Mouse (Mus musculus) spleen, adult 12 weeks (tissue): ENCODE results near the gene Sox18.

Experiments used
- DNase-seq: peaks from one replicate; pipeline ENCODE4 v3.0.0; 2022; ENCODE audit warnings: low spot score

The Sox18 gene

DNA sequence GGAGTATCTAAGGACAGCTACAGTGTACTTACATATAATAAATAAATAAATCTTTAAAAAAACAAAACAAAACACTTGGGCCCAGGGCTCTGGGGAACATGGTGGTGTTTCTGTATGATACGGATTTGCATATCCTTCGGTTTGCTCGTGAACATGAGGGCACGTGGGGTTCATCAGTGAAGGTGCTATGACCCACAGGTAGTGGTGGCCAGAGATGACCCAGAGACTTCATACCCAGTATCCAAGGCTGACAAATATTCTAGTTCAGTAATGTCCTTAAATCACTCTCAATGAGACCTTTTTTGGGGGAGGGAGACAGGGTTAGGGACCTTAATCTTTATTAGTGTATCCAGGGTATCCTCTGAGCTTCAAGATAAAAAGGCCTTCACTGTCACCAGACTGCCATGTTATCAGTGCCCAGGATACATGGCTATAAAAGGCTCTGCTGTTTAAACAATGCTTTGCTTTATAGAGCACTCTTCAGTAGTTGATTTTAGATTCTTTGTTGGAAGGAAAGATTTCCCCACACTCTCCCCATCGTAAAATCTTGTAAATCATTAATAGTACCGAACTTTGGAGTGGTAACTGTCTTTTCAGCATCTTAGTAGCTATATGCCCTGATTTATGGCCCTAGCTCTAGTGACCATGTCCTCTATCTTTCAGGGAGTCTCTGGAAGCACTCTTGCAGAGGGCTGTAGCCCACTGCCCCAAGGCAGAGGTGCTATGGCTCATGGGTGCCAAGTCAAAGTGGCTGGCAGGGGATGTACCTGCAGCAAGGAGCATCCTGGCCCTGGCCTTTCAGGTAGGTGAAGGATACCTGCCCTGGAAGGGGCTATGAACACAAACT lies 24.6 kb downstream of the Sox18 start:
- DNase-seq = no peak

DNA sequence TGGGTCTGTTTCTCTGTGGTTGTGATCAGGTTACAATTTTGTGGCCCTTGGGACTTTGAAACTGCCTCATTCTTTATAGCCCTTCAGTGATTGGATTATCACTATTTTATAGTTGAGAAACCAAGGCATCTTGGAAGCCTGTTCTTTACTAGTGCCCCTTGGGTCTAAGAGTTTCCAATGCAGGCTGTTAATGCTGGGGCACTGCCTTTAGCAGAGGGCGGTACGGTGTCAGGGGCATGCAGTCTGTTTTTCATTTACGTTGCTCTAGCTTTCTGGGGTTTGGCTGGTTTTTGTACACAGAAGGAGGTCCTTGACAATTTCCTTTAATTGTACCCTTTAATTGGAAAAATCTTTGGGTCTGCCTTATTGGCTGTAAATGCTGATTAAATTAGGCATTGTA lies 25.8 kb downstream of the Sox18 start:
- DNase-seq = no peak

DNA sequence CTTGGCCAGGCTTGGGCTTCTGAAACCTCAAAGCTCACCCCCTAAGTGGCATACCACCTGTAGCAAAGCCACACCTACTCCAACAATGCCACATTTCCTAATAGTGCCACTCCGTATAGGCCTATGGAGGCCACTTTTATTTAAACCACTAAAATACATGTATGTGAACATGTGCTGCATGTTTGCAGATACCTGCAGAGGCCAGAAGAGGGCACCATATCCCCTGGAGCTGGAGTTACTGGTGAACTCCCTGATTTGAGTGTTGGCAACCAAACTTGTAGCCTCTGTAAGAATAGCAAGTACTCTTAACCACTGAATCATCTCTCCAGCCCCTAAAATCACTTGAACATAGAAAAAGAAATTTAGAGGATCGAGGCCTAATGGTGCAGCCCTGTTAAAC lies 27.1 kb downstream of the Sox18 start:
- peak; percentile 17 for DNase-seq

DNA sequence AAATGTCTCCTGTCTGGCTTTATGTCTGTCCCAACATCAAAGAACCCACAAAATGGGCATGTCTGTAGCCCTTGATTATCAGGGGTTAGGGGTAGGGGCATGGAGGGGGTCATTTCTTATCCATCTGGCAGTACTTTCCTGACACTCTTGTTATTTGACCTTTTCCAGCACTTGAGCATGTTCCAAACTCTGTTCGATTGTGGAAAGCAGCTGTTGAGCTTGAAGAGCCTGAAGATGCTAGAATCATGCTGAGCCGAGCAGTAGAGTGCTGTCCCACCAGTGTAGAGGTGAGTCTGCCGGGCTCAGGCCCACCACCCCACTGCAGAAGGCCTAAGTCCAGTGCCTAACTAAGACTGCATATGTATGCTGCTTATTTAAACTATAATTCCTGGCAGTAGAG lies 35.6 kb downstream of the Sox18 start:
- DNase-seq = no peak

DNA sequence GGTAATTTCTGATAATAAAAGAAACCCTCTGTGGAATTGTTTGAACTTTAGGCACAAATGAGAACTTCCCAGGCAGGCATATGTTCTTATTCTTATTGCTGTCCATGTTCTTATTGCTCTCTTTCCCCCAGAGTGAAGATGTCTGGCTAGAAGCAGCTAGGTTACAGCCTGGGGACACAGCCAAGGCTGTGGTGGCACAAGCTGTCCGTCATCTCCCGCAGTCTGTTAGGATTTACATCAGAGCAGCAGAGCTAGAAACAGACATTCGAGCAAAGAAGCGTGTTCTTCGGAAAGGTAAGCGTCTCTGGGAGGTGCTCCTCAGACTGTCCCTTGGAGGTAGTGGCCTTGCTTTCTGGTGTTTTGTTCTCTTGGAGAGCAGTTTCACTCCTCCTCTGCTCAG lies 38.8 kb downstream of the Sox18 start:
- DNase-seq = no peak

DNA sequence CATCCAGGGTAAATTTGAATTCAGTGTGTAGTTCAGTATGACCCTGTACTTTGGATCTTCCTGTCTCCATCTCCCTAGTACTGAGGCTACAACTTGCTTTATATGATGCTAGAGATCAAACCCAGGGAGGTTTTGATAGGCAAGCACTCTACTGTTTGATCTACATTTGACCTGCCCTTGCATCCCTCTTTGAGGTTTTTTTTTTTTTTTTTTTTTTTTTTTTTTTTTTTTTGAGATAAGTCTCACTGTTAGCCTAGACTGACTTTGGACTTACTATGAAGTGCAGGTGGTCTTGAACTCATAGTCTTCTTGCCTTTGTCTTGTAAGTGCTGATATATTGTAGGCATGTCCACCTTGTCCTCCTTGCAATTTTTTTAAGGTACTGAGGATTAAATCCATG lies 43.0 kb downstream of the Sox18 start:
- no peak for DNase-seq

GRCm38 (mm10) chr2:181623401-181623800 lies 48.0 kb downstream of the Sox18 start:
- DNase-seq = no peak
